Mouse (Mus musculus): ENCODE measurements around the gene Glmn.
A peak's percentile ranks its signal among the peaks of the same experiment; 100 is the strongest.

DNA sequence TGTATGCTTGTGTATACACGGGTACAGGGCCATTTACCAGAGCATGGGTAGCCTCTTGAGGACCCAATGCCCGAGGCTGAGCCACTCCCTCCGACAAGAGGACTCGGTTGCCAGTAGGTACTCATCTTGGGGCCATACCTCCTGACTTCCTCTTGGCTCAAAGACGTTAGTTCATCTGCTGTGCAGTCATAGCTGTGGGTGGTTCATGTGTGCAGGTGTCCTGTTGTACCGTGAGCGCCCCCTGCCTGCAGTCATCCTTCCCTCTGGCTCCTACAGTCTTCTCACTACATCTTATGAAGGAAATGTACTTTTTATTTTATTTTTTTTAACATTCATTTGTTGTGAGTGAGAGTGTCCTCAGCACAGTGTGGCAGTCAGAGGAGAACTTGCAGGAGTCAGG is 84.1 kb downstream of the Glmn start:
- peak; percentile 77; the same call in 1 of the 2 replicates for TF ChIP-seq CTCF (IDR thresholded peaks at IDR 0.05; ENCODE audit: extremely low read depth, insufficient read length, insufficient replicate concordance, low read depth, low read length)
- no peak for TF ChIP-seq POLR2A (IDR thresholded peaks at IDR 0.05; ENCODE audit: low read depth, low read length)
